Mouse (Mus musculus): Measurements from ENCODE around the gene Adarb1.
A peak's percentile ranks its signal among the peaks of the same experiment; 100 is the strongest.

Adarb1 gene

DNA sequence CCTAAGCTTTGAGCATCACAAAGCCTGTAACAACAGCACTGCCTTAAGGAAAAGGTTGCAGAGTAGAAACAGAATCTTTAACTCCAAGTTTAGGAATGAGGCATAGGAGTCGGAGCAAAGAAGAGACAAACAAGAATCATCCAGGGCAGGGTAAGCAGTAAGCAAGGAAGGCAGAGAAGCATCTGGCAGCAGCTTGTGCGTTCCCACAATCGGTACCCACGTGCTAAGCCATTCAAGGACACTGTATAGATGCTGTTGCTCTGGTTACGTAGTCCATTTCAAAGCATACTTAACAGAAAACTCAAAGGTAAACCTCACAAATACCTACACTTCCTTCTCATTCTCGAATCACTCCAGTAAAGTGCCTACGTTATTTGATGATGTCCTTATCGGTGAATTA lies 35.0 kb downstream of the Adarb1 start:
- no peak for DNase-seq (ENCODE audit: low spot score)

GRCm38 (mm10) chr10:77381191-77381590 lies 36.9 kb downstream of the Adarb1 start:
- DNase-seq (ENCODE audit: low spot score): no peak

DNA sequence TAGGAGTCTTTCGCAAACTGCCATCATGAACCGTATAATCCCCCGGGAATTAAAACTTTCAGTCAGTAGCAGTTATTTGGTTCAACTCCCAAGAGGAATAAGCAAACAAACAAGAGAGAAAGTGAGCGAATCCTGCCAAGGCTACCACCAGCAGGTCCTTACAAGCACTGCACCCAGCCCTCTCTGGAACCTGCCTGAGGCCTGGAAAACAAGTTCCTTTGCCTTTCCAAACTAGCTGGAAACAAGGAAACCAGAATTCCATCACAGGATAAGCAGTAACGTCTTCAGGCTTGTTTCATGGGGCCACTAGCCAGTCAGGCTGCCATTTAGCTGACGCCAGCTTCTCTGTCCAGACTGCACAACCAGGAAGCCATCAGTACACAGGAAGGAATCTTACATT lies 37.4 kb downstream of the Adarb1 start:
- DNase-seq (ENCODE audit: low spot score): no peak

DNA sequence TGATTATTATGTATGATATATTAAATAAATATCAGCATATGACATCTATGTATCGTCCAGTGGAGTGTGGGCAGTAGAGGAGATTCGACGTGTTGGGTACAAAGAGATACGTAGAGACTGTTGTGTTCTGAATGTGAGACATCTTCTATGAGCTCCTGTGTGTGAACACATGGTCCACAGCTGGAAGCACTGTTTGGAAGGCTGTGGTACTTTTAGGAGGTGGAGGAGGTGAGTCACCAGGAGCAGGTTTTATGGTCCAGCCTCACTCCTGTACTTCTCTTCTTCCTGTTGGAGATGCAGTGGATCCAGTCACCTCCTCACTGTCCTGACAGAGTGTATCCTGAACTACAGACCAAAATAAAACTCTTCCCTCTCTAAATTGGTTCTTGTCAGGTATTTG lies 38.9 kb downstream of the Adarb1 start:
- DNase-seq (ENCODE audit: low spot score): no peak

GRCm38 (mm10) chr10:77376056-77376455 lies 42.0 kb downstream of the Adarb1 start:
- DNase-seq (ENCODE audit: low spot score): no peak

GRCm38 (mm10) chr10:77374948-77375347 lies 43.1 kb downstream of the Adarb1 start:
- no peak for DNase-seq (ENCODE audit: low spot score)

- DNase-seq (ENCODE audit: low spot score): no peak
Observed at GRCm38 (mm10) chr10:77374407-77374806, 43.7 kb downstream of the Adarb1 start.

- no peak for DNase-seq (ENCODE audit: low spot score)
Observed at GRCm38 (mm10) chr10:77370129-77370528, 47.9 kb downstream of the Adarb1 start.

- no peak for DNase-seq (ENCODE audit: low spot score)
Observed at GRCm38 (mm10) chr10:77367973-77368372, 50.1 kb downstream of the Adarb1 start.

DNA sequence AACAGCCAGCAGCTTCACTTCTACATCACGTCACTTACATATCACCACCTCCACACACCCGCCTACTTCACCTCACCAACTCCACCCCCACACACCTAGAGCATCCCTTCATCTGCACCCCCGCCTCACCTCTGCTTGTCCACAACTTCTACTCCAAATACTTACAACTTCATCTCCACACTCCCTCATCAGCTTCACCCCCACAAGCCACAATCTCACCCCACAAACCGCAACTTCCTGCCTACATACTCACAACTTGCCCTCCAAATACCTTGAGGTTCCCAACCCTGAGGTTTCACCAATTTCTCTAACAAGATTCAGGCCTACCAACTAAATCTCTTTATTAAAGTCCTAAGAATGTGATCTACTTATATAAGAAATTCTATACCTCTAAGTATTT lies 51.1 kb downstream of the Adarb1 start:
- DNase-seq (ENCODE audit: low spot score): no peak

DNA sequence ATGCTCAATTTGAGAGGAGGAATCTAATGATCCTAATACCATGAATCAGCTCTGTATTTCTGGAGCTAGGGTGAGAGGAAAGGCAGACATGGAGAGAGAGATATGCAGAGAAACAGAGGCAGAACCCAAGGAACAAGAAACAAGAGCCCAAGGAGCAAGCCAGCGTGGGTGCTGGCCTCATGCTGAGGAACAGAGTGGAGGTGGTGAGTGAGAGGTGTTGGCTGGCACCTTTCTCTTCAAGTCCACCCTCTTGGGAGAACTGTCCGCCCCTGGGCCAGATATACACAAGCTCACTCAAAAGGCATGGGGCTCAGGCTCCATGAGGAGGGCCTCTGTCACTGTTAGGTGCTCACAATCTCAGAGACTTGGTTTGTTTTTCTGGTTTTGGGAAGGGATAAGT lies 52.9 kb downstream of the Adarb1 start:
- no peak for DNase-seq (ENCODE audit: low spot score)

DNA sequence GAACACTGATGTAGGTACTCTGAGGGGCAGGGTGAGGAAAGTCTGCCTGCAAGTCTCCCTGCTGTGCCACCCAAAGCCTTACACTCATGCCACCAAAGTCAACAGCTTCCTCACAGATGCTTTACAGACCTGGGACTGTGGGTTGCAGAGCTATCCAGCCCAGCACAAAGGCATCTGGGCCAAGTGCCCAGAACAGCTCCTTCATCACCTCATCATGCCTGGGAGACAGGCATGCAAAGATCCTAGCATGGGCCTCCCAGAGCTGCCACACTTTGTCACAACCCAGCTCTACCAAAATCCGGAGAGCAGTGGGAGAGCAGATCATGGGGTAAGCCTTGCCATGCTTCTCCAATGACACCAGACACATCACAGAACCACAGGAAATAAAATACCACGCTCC lies 57.6 kb downstream of the Adarb1 start:
- DNase-seq (ENCODE audit: low spot score): no peak

GRCm38 (mm10) chr10:77357957-77358356 lies 60.1 kb downstream of the Adarb1 start:
- DNase-seq (ENCODE audit: low spot score): no peak

GRCm38 (mm10) chr10:77353031-77353745 lies 64.9 kb downstream of the Adarb1 start:
- peak; percentile 88 for DNase-seq (ENCODE audit: low spot score)

GRCm38 (mm10) chr10:77342842-77343241 lies 75.2 kb downstream of the Adarb1 start:
- peak; percentile 68 for DNase-seq (ENCODE audit: low spot score)

DNA sequence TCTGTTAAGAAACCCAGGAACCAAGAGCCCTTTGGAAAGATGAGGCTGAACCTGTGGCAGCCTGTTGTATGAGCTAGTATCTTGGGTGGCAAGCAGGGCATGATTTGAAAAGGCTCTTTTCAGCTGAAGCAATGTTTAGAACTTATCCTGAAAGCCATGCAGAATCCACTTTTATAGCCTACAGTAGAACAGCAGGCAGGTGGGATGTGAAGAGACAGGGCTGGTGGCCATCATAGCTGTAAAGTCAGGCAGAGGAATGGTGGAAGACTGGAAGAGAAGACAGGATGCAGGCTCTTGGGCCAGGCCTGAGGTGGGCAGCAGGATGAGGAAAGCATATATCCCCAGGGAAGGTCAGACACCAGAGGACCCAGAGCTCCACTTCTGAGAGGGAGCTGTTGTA lies 76.4 kb downstream of the Adarb1 start:
- no peak for DNase-seq (ENCODE audit: low spot score)

GRCm38 (mm10) chr10:77341059-77341458 lies 77.0 kb downstream of the Adarb1 start:
- DNase-seq (ENCODE audit: low spot score): no peak

DNA sequence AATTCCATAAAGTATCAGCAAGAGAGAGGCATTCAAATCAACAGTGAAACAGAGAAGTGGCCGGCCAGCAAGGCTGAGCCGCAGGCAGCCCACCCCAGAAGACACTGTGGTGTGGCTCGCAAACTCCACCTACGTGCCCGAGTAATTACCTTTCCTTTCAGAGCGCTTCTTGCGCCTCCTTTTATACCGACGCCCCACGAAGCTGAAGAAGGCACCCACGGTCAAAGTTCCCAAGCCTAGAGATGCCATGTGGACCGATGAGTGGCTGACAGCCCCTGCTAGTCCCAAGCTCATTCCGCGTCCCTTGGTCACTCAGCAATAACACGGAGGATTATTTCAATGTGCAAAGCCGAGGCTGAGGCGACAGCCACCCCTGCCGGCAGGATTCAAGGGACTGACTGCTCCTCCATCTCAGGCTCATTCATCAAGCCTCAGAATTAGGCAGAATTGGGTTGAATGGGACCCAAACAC lies 78.2 kb downstream of the Adarb1 start:
- DNase-seq (ENCODE audit: low spot score): no peak

DNA sequence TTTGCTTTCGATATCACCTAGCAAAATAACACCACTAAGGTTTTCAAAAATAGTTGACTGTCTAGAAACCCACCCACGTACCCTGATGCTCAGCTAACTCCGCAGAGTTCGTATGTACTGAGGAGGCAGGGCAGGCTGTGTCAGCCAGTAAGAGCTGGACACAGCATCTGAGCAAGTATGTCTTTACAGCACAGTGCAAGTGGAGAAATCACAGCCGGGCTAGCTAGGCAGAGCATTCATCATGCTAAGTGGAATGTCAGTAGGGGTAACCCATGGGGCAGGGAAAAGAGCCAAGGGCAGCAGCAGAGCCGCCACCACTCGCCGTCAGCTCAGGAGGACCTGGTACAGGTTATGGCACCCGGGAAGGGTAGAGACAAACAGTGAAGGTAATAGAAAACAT lies 84.6 kb downstream of the Adarb1 start:
- DNase-seq (ENCODE audit: low spot score): no peak

DNA sequence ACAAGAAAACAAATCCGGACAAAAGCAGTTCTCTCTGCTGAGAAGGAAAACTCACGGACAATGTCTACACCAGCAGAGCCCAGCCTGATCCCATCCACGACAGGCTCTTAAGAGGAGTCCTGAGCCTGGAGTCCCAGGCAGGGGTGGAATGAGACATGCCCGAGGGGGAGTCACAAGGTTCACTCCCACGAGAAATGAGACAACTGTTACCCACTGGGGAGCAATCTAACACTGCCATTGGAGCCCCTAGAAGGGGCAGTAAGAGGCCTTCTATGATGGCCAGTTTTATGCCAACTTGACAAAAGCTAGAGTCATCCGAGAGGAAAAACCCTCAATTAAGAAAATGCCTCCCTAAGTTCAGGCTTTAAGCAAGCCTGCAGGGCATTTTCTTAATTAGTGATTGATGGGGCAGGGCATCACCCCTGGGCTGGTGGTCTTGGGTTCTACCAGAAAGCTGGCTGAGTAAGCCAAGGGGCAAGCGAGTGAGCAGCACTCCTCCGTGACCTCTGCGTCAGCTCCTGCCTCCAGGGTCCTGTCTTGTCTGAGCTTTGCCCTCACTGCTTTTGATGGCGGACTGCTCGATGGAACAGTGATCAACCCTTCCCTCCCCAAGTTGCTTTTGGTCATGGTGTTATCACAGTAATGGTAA lies 88.5 kb downstream of the Adarb1 start:
- no peak for DNase-seq (ENCODE audit: low spot score)

DNA sequence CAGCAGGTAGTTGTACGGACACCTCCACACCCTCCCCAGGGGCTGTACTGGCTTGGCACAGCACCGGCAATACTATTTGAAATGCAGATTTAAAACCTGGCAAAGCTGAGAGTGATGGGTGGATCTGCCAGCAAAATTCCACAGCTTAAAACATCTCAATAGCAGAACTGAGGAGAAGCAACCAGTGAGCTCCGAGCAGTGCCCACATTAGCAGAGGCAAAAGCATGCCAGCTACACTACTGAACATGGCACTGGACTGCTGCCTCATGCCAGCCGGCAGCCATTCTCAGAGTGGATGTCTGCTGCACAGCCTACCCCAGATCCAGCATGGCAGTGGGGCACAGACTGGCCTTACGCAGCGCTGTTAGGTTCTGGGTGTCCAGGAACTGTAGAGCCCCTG lies 93.4 kb downstream of the Adarb1 start:
- DNase-seq (ENCODE audit: low spot score): peak; percentile 31

- DNase-seq (ENCODE audit: low spot score): no peak
Observed at GRCm38 (mm10) chr10:77321611-77322010, 96.5 kb downstream of the Adarb1 start.

GRCm38 (mm10) chr10:77321001-77321400 lies 97.1 kb downstream of the Adarb1 start:
- DNase-seq (ENCODE audit: low spot score): no peak

- peak; percentile 57 for DNase-seq (ENCODE audit: low spot score)
Observed at GRCm38 (mm10) chr10:77315682-77316081, 102.4 kb downstream of the Adarb1 start.

Data from layer of hippocampus, adult 11-12 months (tissue).